Mouse (Mus musculus): ENCODE measurements around the gene Spata3. TPM values are rescaled to one million over a fixed set of nuclear protein-coding genes. Genes with fewer than 3 reads are reported as not detected.

Spata3 gene
- polyA plus RNA-seq (2015; fragmentation: Nextera tagmentation; extraction: Ambion mirVana), result not detected in 2 replicates

GRCm38 (mm10) chr1:86016516-86016915, at the start of gene Spata3:
TSS of gene Spata3 (plus strand) at chr1:86016816.
- 85% methylated on average over 8 of the region's 8 CpGs for WGBS
- no peaks in the 10 kb centered on the region for H3K4me1 ChIP-seq (replicated peaks; ENCODE audit: control insufficient read depth, insufficient read depth, low read length)
- ATAC-seq, result no peak
- H3K27ac ChIP-seq (ENCODE audit: low read depth, low read length), result no peak within 1 kb of the TSS
- H3K9me3 ChIP-seq (ENCODE audit: control insufficient read depth), result no peaks in the 10 kb centered on the region
- H3K4me2 ChIP-seq (replicated peaks; ENCODE audit: low read depth), result no peak within 1 kb of the TSS
- H3K36me3 ChIP-seq (ENCODE audit: control insufficient read depth, insufficient read depth), result no peaks in the 10 kb centered on the region
- no peak within 1 kb of the TSS for H3K9ac ChIP-seq (ENCODE audit: low read depth, low read length)
- no peak within 1 kb of the TSS for H3K4me3 ChIP-seq (ENCODE audit: low read depth, low read length)
- peaks cover 25% of the 10 kb centered on the region for H3K27me3 ChIP-seq (replicated peaks; ENCODE audit: control insufficient read depth, insufficient read depth, low read length)
- TF ChIP-seq CTCF (IDR thresholded peaks at IDR 0.05; ENCODE audit: low read depth), result no peak

- Histone ChIP-seq H3K36me3 (ENCODE audit: control insufficient read depth, insufficient read depth) (no peaks in the 10 kb centered on the region), H3K4me2 (replicated peaks; ENCODE audit: low read depth) (no peak overlapping the region), H3K4me3 (ENCODE audit: low read depth, low read length) (no peak overlapping the region), H3K9ac (ENCODE audit: low read depth, low read length) (no peak overlapping the region), H3K9me3 (ENCODE audit: control insufficient read depth) (no peaks in the 10 kb centered on the region), H3K27ac (ENCODE audit: low read depth, low read length) (no peak overlapping the region), H3K27me3 (replicated peaks; ENCODE audit: control insufficient read depth, insufficient read depth, low read length) (no peaks in the 10 kb centered on the region), H3K4me1 (replicated peaks; ENCODE audit: control insufficient read depth, insufficient read depth, low read length) (no peaks in the 10 kb centered on the region)
- no peak for TF ChIP-seq CTCF (IDR thresholded peaks at IDR 0.05; ENCODE audit: low read depth)
- ATAC-seq, result no peak
- WGBS, result 77% methylated on average over 1 of the region's 1 CpGs
Measured at GRCm38 (mm10) chr1:85969081-85969480, 47.5 kb upstream of the Spata3 start.

- no peak overlapping the region for H3K9ac ChIP-seq (ENCODE audit: low read depth, low read length)
- 78% methylated on average over 1 of the region's 1 CpGs for whole genome bisulfite sequencing
- H3K4me3 ChIP-seq (ENCODE audit: low read depth, low read length), result no peak overlapping the region
- no peak; the same call in 1 of the 2 replicates for ATAC-seq
- H3K27me3 ChIP-seq (replicated peaks; ENCODE audit: control insufficient read depth, insufficient read depth, low read length), result no peaks in the 10 kb centered on the region
- no peak overlapping the region for H3K4me2 ChIP-seq (replicated peaks; ENCODE audit: low read depth)
- no peaks in the 10 kb centered on the region for H3K36me3 ChIP-seq (ENCODE audit: control insufficient read depth, insufficient read depth)
- no peak overlapping the region for H3K27ac ChIP-seq (ENCODE audit: low read depth, low read length)
- H3K4me1 ChIP-seq (replicated peaks; ENCODE audit: control insufficient read depth, insufficient read depth, low read length), result no peaks in the 10 kb centered on the region
- TF ChIP-seq CTCF (IDR thresholded peaks at IDR 0.05; ENCODE audit: low read depth), result no peak
- H3K9me3 ChIP-seq (ENCODE audit: control insufficient read depth), result no peaks in the 10 kb centered on the region
Measured at GRCm38 (mm10) chr1:85969519-85969918, 47.1 kb upstream of the Spata3 start.

- no peak for ATAC-seq
- Histone ChIP-seq H3K9ac (ENCODE audit: low read depth, low read length) (no peak overlapping the region), H3K27me3 (replicated peaks; ENCODE audit: control insufficient read depth, insufficient read depth, low read length) (no peaks in the 10 kb centered on the region), H3K4me3 (ENCODE audit: low read depth, low read length) (no peak overlapping the region), H3K36me3 (ENCODE audit: control insufficient read depth, insufficient read depth) (no peaks in the 10 kb centered on the region), H3K9me3 (ENCODE audit: control insufficient read depth) (no peaks in the 10 kb centered on the region), H3K4me1 (replicated peaks; ENCODE audit: control insufficient read depth, insufficient read depth, low read length) (no peaks in the 10 kb centered on the region), H3K27ac (ENCODE audit: low read depth, low read length) (no peak overlapping the region), H3K4me2 (replicated peaks; ENCODE audit: low read depth) (no peak overlapping the region)
- WGBS, result 87% methylated on average over 3 of the region's 3 CpGs
- TF ChIP-seq CTCF (IDR thresholded peaks at IDR 0.05; ENCODE audit: low read depth), result no peak
Measured at GRCm38 (mm10) chr1:85971070-85971469, 45.5 kb upstream of the Spata3 start.

DNA sequence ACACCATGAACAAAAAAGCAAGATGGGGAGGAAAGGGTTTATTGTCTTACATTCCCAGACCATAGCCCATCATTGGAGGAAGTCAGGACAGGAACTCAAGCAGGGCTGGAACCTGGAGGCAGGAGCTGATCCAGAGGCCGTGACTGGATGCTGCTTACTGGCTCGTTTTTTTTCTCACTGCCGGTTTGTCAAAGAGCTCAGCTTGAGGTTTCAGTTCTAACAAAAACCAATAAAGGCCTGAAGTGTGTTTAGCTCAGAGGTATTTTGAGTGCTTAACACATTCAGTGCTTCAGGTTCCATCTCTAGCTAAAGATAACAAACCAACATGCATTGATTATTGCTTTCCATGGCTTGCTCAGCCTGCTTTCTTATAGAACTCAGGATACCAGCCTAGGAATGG, 44.3 kb upstream of the Spata3 start:
- 60% methylated on average over 3 of the region's 3 CpGs for WGBS
- no peak for TF ChIP-seq CTCF (IDR thresholded peaks at IDR 0.05; ENCODE audit: low read depth)
- Histone ChIP-seq H3K27ac (ENCODE audit: low read depth, low read length) (no peak overlapping the region), H3K27me3 (replicated peaks; ENCODE audit: control insufficient read depth, insufficient read depth, low read length) (no peaks in the 10 kb centered on the region), H3K4me3 (ENCODE audit: low read depth, low read length) (no peak overlapping the region), H3K9me3 (ENCODE audit: control insufficient read depth) (no peaks in the 10 kb centered on the region), H3K36me3 (ENCODE audit: control insufficient read depth, insufficient read depth) (no peaks in the 10 kb centered on the region), H3K9ac (ENCODE audit: low read depth, low read length) (no peak overlapping the region), H3K4me1 (replicated peaks; ENCODE audit: control insufficient read depth, insufficient read depth, low read length) (no peaks in the 10 kb centered on the region), H3K4me2 (replicated peaks; ENCODE audit: low read depth) (no peak overlapping the region)
- ATAC-seq, result no peak

- ATAC-seq, result no peak
- Histone ChIP-seq H3K4me1 (replicated peaks; ENCODE audit: control insufficient read depth, insufficient read depth, low read length) (no peaks in the 10 kb centered on the region), H3K27me3 (replicated peaks; ENCODE audit: control insufficient read depth, insufficient read depth, low read length) (no peaks in the 10 kb centered on the region), H3K27ac (ENCODE audit: low read depth, low read length) (no peak overlapping the region), H3K4me3 (ENCODE audit: low read depth, low read length) (no peak overlapping the region), H3K4me2 (replicated peaks; ENCODE audit: low read depth) (no peak overlapping the region), H3K9ac (ENCODE audit: low read depth, low read length) (no peak overlapping the region), H3K9me3 (ENCODE audit: control insufficient read depth) (no peaks in the 10 kb centered on the region), H3K36me3 (ENCODE audit: control insufficient read depth, insufficient read depth) (no peaks in the 10 kb centered on the region)
- TF ChIP-seq CTCF (IDR thresholded peaks at IDR 0.05; ENCODE audit: low read depth), result no peak
- 89% methylated on average over 2 of the region's 2 CpGs for WGBS
Measured at GRCm38 (mm10) chr1:85973468-85973877, 43.1 kb upstream of the Spata3 start.

- Histone ChIP-seq H3K4me3 (ENCODE audit: low read depth, low read length) (no peak overlapping the region), H3K27me3 (replicated peaks; ENCODE audit: control insufficient read depth, insufficient read depth, low read length) (no peaks in the 10 kb centered on the region), H3K9me3 (ENCODE audit: control insufficient read depth) (no peaks in the 10 kb centered on the region), H3K36me3 (ENCODE audit: control insufficient read depth, insufficient read depth) (no peaks in the 10 kb centered on the region), H3K27ac (ENCODE audit: low read depth, low read length) (no peak overlapping the region), H3K4me2 (replicated peaks; ENCODE audit: low read depth) (no peak overlapping the region), H3K4me1 (replicated peaks; ENCODE audit: control insufficient read depth, insufficient read depth, low read length) (no peaks in the 10 kb centered on the region), H3K9ac (ENCODE audit: low read depth, low read length) (no peak overlapping the region)
- WGBS, result 68% methylated on average over 3 of the region's 3 CpGs
- TF ChIP-seq CTCF (IDR thresholded peaks at IDR 0.05; ENCODE audit: low read depth), result no peak
- ATAC-seq, result no peak
Measured at GRCm38 (mm10) chr1:85977709-85978108, 38.9 kb upstream of the Spata3 start.
